ENCODE assay signal across 9 mouse cellular contexts in the genomic region with DNA sequence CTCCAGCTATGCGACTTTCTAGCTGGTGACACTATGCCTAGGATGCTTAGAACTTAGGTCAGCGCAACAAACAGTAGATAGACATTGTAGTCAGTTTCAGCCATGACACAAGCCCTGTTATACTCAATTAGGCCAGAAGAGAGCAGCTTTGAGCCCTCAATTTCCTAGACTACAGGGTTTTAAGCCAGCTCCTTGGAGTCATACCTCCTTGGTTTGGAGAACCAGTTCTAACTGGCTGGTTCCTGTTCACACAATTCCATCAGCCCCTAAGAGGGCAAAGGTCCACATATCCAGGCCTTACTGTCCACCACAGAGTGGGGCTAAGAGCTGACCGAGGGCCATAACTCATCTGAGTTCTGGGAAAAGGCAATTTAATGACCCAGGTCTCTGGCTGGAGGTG. TPM values are rescaled to one million over a fixed set of nuclear protein-coding genes. Genes with fewer than 3 reads are reported as not detected.
DNase-seq lines count a peak whose midpoint lies in the region; ATAC-seq and TF ChIP-seq lines count a peak whose summit lies in the region.
"Had no signal": no experiment of that assay in that cellular context is flagged by ENCODE, and none has a peak within 500 bp of the region (broad histone marks: within the 10 kb centered on the region; RNA-seq: fewer than 3 reads in every experiment).

No protein-coding gene starts in this region.

- peak; percentile 45 to 59 for DNase-seq in left cerebral cortex, adult 18-20 months (ENCODE audit: low spot score in 2 of 2)
- no peak for DNase-seq in left cerebral cortex, adult 8-10 months (ENCODE audit: low spot score in 2 of 2)
- peak; percentile 72 for DNase-seq in G1E (ENCODE audit: low spot score)
- DNase-seq in heart, postnatal 10 days = peak; percentile 76 to 89
- peak; percentile 44 to 67 for DNase-seq in left cerebral cortex, postnatal 25 days (ENCODE audit: low spot score in 2 of 2)
- peak; percentile 86 for DNase-seq in midbrain, embryonic 14.5 days
- no peak for DNase-seq in gastrocnemius, postnatal 14 days

- H3K27me3 ChIP-seq in G1E (ENCODE audit: insufficient read depth, low read length) = peaks cover 65% of the 10 kb centered on the region
- H3K27me3 ChIP-seq in midbrain, embryonic 14.5 days (ENCODE audit: control insufficient read depth, insufficient read depth, low read length) = no peaks in the 10 kb centered on the region

- no peak overlapping the region for H3K9ac ChIP-seq in midbrain, embryonic 14.5 days (replicated peaks; ENCODE audit: low read length)
- H3K9ac ChIP-seq: embryonic facial prominence, embryonic 13.5 days had no signal

- intact Hi-C loops in heart, postnatal 10 days (cut with DNase I) = loop anchor here (1.0 kb wide), 1 partner anchor 43 kb away; no protein-coding TSS in a partner anchor
- intact Hi-C loops in left cerebral cortex, postnatal 25 days (cut with DNase I) = loop anchor here (1.0 kb wide), 1 partner anchor 43 kb away; no protein-coding TSS in a partner anchor
- intact Hi-C loops in gastrocnemius, postnatal 14 days (cut with DNase I; ENCODE audit: low total_unique reads) = no loop called here

- no peak overlapping the region for H3K4me2 ChIP-seq in midbrain, embryonic 14.5 days (ENCODE audit: low read length)
- H3K4me2 ChIP-seq: embryonic facial prominence, embryonic 13.5 days had no signal

- H3K4me1 ChIP-seq in G1E (ENCODE audit: insufficient read depth, low read depth, low read length) = peaks cover 20% of the 10 kb centered on the region
- peaks cover 16% of the 10 kb centered on the region for H3K4me1 ChIP-seq in midbrain, embryonic 14.5 days (ENCODE audit: control insufficient read depth, insufficient read depth, low read length)

- H3K27ac ChIP-seq in midbrain, embryonic 14.5 days (replicated peaks; ENCODE audit: low read depth, low read length) = no peak overlapping the region
- H3K27ac ChIP-seq: embryonic facial prominence, embryonic 13.5 days had no signal

- TF ChIP-seq CTCF in G1E (IDR thresholded peaks at IDR 0.05; ENCODE audit: low read depth, low read length) = peak; percentile 64

- ATAC-seq in G1E (ENCODE audit: extremely low read depth, insufficient number of reproducible peaks, low FRiP score, poor library complexity, severe bottlenecking) = peak; percentile 40; the same call in 1 of the 2 replicates
- peak; percentile 57 for ATAC-seq in common myeloid progenitor, adult 5-6 weeks (replicated peaks; ENCODE audit: low read depth, poor library complexity, severe bottlenecking)
- no peak; the same call in 1 of the 2 replicates for ATAC-seq in midbrain, embryonic 14.5 days (ENCODE audit: low FRiP score, low TSS enrichment)

- WGBS in midbrain, embryonic 14.5 days = 58% methylated on average over 3 of the region's 3 CpGs

- H3K4me3 ChIP-seq in G1E (ENCODE audit: low read depth, low read length) = no peak overlapping the region
- H3K4me3 ChIP-seq in midbrain, embryonic 14.5 days (replicated peaks; ENCODE audit: low read depth, low read length) = no peak overlapping the region
- H3K4me3 ChIP-seq: embryonic facial prominence, embryonic 13.5 days had no signal

- no peaks in the 10 kb centered on the region for H3K9me3 ChIP-seq in G1E (replicated peaks)
- H3K9me3 ChIP-seq in midbrain, embryonic 14.5 days (ENCODE audit: control insufficient read depth, low read length) = no peaks in the 10 kb centered on the region
- H3K9me3 ChIP-seq: embryonic facial prominence, embryonic 13.5 days had no signal

- no peaks in the 10 kb centered on the region for H3K36me3 ChIP-seq in G1E (replicated peaks)
- H3K36me3 ChIP-seq in midbrain, embryonic 14.5 days (ENCODE audit: control insufficient read depth, insufficient read depth, low read length) = no peaks in the 10 kb centered on the region
- H3K36me3 ChIP-seq: embryonic facial prominence, embryonic 13.5 days had no signal

RNA-seq across cellular contexts. Expression of gene Nuak2, which starts 3.2 kb away (rescaled TPM):
- 1 to 10 TPM; 1.3 TPM for total RNA-seq in left cerebral cortex, adult 18-20 months (2021)
- 1 to 10 TPM in 3 of 4 experiments, under 1 TPM in 1; 0.81 to 1.7 (median 1.3) TPM for total RNA-seq in left cerebral cortex, adult 8-10 months (2022)
- total RNA-seq in G1E (2014; fragmentation: Nextera tagmentation) (not detected in 2 replicates), G1E (2017) (0.17 and 0.33 TPM in 2 replicates)
- polyA plus RNA-seq in G1E (2012) = 0.02 TPM in 1 of 2 replicates, not detected in the other
- total RNA-seq in common myeloid progenitor, adult 5-6 weeks (2017) = 8.0 and 12.0 TPM in 2 replicates
- total RNA-seq in heart, postnatal 10 days (2021) = 1 to 10 TPM; 3.5 to 4.7 TPM
- total RNA-seq in left cerebral cortex, postnatal 25 days (2021) = under 1 TPM; 0.94 to 0.96 TPM
- 22.3 and 38.0 TPM in 2 replicates for polyA plus RNA-seq in midbrain, embryonic 14.5 days (2014; fragmentation: Nextera tagmentation; extraction: Ambion mirVana)
- total RNA-seq in gastrocnemius, postnatal 14 days (2021) = 1 to 10 TPM; 1.1 to 1.5 TPM

RNA-seq across cellular contexts. Expression of gene Klhdc8a, which starts 14.3 kb away (rescaled TPM):
- total RNA-seq in left cerebral cortex, adult 18-20 months (2021) = 10 to 100 TPM; 11.7 to 14.5 TPM
- total RNA-seq in left cerebral cortex, adult 8-10 months (2022) = 10 to 100 TPM; 12.3 to 15.1 (median 13.6) TPM
- not detected in 2 replicates for total RNA-seq in G1E (2014; fragmentation: Nextera tagmentation)
- total RNA-seq in G1E (2017) = 0.06 and 0.11 TPM in 2 replicates
- polyA plus RNA-seq in G1E (2012) = not detected in 2 replicates
- total RNA-seq in common myeloid progenitor, adult 5-6 weeks (2017) = not detected in 2 replicates
- total RNA-seq in heart, postnatal 10 days (2021) = 10 to 100 TPM; 17.7 to 27.5 TPM
- total RNA-seq in left cerebral cortex, postnatal 25 days (2021) = 10 to 100 TPM; 11.3 to 14.1 TPM
- 10.1 and 11.1 TPM in 2 replicates for polyA plus RNA-seq in midbrain, embryonic 14.5 days (2014; fragmentation: Nextera tagmentation; extraction: Ambion mirVana)
- total RNA-seq in gastrocnemius, postnatal 14 days (2021) = under 1 TPM; 0.39 to 0.42 TPM

Comparison
In these comparisons a context has a peak if more than half of its experiments do, and no peak if none do; other contexts are left out.
1. DNase-seq: peak in left cerebral cortex, adult 18-20 months (2 of 2), G1E (single experiment), heart, postnatal 10 days (2 of 2), left cerebral cortex, postnatal 25 days (2 of 2) and midbrain, embryonic 14.5 days (single experiment); none in left cerebral cortex, adult 8-10 months (0 of 2) and gastrocnemius, postnatal 14 days (single experiment).
2. RNA of gene Klhdc8a, which starts 14.3 kb away (total RNA-seq): 17.7 to 27.5 TPM in heart, postnatal 10 days, 11.7 to 14.5 TPM in left cerebral cortex, adult 18-20 months, 11.3 to 14.1 TPM in left cerebral cortex, postnatal 25 days and 12.3 to 15.1 TPM in left cerebral cortex, adult 8-10 months; 0.39 to 0.42 TPM in gastrocnemius, postnatal 14 days, 0.06 to 0.11 TPM in G1E and not detected in common myeloid progenitor, adult 5-6 weeks; every median in the first group is over 4 times any median in the second.